Mouse (Mus musculus) R1 (cell line): ENCODE data around the gene Klrc2.
"Not testable (repeated sequence)": the region's sequence is repeated elsewhere in the genome, so short reads cannot be mapped to it uniquely, and the experiment has no call there.

ENCODE experiments used
- DNase-seq: peaks from one replicate; pipeline ENCODE4 v3.0.0-alpha.2; 2018; ENCODE audit warnings: low read depth, low spot score

Klrc2 gene

DNA sequence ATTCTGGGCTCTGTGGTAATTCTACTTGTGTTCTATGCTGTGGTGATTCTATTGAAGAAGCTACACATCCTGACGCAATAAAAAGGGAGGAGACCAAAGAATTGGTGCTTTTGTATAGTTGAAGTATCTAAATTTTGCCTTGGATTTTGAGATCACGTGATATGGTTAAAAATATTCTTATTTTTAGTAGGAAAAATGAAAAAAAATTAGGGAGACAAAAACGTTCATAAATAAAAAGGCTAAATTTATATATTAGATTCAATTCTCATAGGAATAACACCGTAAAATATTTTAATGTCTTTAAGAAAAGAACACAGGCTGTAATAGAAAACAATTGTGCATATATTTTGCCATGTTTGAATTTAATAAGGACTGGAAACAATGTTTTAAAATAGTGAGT, at the start of gene Klrc2:
TSS of gene Klrc2 (minus strand) at position 101 of the 400 bp plus-strand sequence.
- DNase-seq, result not testable (repeated sequence)

DNA sequence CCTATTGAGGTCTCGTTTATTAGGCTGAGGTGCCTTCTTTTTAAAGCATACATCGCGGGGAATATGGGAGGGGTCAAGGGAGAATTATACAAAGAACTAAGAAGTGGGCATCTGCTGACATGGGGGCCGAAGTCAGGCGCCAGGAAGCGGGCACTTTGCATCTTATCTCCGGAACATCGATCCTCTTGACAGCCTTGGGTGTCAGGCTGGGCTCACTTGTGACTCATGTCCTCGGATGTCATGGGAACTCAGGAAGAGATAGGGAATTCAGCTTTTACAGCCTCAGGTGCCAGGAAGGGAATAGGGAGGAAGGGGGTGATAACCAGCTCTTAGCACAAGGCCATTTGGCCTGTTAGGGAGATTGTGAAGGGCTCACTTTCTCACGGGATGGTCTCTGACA, 30.9 kb upstream of the Klrc2 start:
- DNase-seq, result not testable (repeated sequence)

DNA sequence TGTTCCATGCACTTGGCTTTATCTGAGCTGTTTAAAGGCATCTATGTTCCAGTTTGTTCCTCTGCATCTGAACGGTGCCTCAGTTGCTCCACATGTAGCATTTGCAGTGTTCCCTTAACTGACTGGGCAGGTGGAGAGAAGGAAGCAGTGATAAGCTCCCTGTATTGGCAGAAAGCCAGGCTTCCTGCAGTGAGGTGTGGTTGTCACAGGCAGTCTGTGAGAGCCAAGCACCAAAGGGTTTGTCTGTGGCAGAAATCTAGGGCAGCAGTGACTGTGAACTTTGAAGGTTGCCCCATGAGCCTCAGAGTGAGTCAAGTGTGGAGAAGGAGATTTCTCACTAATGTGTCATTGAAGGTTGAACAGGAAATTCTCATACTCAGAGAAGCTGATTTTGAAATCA, 19.9 kb upstream of the Klrc2 start:
- DNase-seq, result no peak

DNA sequence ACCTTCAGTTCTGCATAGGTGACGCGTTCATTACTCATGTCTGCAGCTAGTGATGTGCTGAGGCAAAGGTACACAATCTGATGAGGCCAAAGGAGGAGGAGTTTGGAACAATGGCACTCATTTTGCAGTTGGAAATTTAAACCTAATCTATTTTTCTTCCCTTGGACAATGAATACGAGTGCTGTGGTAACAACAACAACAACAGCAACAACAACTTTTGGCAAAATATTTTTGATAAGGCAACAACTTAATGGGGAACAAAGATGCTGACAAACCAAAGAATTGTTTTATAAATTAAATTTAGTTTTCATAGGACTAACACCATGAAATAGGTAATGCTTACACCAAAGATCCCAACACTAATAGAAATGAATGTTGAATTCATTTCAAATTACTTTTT, 18.4 kb upstream of the Klrc2 start, which contains the start of gene Klrc1:
TSS of gene Klrc1 (minus strand) at position 101 of the 400 bp plus-strand sequence.
- no peak for DNase-seq

DNA sequence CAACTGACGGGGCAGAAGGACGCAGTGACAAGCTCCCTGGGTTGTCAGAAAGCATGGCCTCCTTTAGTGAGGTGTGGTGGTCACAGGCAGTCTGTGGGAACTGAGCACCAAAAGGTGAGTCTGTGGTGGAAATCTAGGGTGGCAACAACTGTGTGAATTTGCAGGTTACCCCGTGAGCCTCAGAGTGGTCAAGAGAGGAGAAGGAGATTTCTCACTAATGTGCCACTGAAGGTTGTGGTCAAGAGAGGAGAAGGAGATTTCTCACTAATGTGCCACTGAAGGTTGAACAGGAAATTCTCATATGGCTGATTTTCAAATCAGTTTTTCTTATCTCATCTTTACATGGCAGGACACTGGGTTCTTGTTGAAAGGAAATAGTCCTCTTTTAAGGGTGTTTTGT, 812 bp upstream of the Klrc2 start:
- not testable (repeated sequence) for DNase-seq

DNA sequence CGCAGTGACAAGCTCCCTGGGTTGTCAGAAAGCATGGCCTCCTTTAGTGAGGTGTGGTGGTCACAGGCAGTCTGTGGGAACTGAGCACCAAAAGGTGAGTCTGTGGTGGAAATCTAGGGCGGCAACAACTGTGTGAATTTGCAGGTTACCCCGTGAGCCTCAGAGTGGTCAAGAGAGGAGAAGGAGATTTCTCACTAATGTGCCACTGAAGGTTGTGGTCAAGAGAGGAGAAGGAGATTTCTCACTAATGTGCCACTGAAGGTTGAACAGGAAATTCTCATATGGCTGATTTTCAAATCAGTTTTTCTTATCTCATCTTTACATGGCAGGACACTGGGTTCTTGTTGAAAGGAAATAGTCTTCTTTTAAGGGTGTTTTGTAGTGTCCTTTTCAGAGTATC, 16.4 kb downstream of the Klrc2 start:
- not testable (repeated sequence) for DNase-seq

DNA sequence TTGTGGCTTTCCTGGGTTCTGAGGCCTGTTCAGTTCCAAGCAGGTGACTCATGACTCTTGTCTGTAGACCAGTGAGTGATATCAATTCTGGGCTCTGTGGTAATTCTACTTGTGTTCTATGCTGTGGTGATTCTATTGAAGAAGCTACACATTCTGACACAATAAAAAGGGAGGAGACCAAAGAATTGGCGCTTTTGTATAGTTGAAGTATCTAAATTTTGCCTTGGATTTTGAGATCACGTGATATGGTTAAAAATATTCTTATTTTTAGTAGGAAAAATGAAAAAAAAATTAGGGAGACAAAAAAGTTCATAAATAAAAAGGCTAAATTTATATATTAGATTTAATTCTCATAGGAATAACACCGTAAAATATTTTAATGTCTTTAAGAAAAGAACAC, 17.3 kb downstream of the Klrc2 start, which contains the start of gene Klrc3:
TSS of gene Klrc3 (minus strand) at position 101 of the 400 bp plus-strand sequence.
- DNase-seq, result not testable (repeated sequence)

DNA sequence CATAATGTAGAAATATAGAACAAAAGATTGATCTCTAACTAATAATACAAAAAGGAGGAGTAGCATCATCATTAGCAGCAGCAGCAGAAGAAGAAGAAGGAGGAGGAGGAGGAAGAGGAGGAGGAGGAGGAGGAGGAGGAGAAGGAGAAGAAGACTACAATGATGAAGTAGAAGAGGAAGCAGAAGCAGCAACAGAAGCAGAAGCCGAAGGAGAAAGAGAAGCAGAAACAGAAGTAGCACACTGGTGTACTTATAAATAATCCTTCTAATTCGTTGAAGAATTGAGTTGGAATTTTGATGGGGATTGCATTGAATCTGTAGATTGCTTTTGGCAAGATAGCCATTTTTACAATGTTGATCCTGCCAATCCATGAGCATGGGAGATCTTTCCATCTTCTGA, 29.4 kb downstream of the Klrc2 start:
- not testable (repeated sequence) for DNase-seq

DNA sequence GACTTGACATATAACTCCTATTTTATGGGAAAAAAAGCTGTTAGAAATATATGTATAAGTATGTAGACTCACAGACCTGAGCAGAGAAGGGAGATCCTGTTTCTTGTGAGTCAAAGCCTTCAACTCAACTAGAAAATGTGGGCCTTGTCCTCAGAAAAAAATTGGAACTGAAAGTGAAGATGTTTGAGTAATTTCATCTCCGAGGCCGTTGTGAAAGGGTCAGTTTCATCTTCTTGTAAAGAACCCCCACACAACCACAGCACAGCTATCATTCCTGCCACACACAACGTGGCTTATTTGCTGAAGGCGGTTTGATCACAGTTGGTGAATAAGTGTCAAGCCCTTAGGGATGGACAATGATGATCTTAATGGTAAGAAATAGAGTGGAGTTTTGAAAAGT, 36.8 kb downstream of the Klrc2 start, which contains the start of gene Klrk1:
TSS of gene Klrk1 (minus strand) at position 130 of the 400 bp plus-strand sequence.
- DNase-seq, result no peak

DNA sequence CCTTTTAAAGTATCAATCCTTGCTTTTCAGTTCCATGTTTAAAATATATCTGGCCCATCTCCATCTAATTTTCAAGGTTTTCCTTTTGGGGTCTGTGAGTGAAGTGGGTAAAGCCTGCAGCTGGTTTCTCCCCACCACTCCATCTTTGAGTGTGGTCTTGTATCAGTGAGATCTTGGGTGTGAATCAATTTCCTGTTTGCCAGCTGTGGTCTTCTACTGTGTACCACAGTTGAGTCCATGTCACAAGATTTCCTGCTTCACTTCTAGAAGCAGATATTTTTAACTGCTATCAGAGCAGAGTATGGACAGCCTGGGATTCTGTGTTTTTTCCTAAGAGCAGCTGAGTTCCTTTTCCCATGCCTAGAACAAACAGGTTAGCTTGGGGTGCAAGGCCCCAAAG, 52.1 kb downstream of the Klrc2 start:
- DNase-seq, result no peak
